In the genomic region with DNA sequence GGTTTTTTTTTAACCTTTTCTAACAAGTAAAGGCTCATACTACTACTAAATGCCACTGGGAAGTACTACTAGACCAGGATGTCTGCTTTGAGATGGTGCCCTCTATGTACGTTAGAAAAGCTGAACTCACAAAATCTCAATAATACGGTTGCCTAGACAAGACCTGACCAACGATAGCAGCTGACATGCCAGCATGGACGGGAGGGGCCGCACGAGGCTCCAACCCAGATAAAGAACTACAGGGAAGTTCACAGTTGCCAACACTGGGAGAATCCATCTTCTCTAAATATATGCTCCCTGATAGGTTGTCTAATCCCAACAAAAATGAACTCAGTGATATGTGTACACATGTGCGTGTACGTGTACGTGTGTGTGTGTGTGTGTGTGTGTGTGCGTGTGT, we compare ENCODE assay signal across 32 mouse cellular contexts. TPM values are rescaled to one million over a fixed set of nuclear protein-coding genes. Genes with fewer than 3 reads are reported as not detected.
A peak's percentile ranks its signal among the peaks of the same experiment; 100 is the strongest.
DNase-seq lines count a peak whose midpoint lies in the region; ATAC-seq lines count a peak whose summit lies in the region.
"Had no signal": no experiment of that assay in that cellular context is flagged by ENCODE, and none has a peak within 500 bp of the region (broad histone marks: within the 10 kb centered on the region; RNA-seq: fewer than 3 reads in every experiment).

No protein-coding gene starts in this region.

- H3K4me3 ChIP-seq in liver, embryonic 13.5 days (replicated peaks), result peak overlapping the region; percentile 2; the same call in 1 of the 2 replicates
- H3K4me3 ChIP-seq in liver, embryonic 16.5 days (ENCODE audit: low read depth, low read length), result no peak overlapping the region
- H3K4me3 ChIP-seq: embryonic facial prominence, embryonic 12.5 days; embryonic facial prominence, embryonic 15.5 days; heart, adult 2 months; heart, embryonic 10.5 days; heart, embryonic 13.5 days had no signal

- peak; percentile 30; the same call in 1 of the 2 replicates for ATAC-seq in erythroblast, adult 5-6 weeks (replicated peaks; ENCODE audit: low FRiP score, poor library complexity, severe bottlenecking)
- peak; percentile 51 for ATAC-seq in liver, embryonic 13.5 days (ENCODE audit: low read depth)
- peak; percentile 52; the same call in 1 of the 2 replicates for ATAC-seq in liver, embryonic 16.5 days (ENCODE audit: low read depth)
- ATAC-seq: forebrain, embryonic 14.5 days; forebrain, postnatal 0 days; hindbrain, postnatal 0 days; inflammation-experienced regulatory T-cells, adult 6 months had no signal

- H3K4me1 ChIP-seq in liver, embryonic 13.5 days (replicated peaks), result peaks cover 84% of the 10 kb centered on the region
- peaks cover 64% of the 10 kb centered on the region for H3K4me1 ChIP-seq in liver, embryonic 16.5 days (ENCODE audit: control insufficient read depth, low read depth, low read length)

- peak; percentile 78 for DNase-seq in liver
- peak; percentile 22 for DNase-seq in liver, embryonic 13.5 days
- DNase-seq in layer of hippocampus, postnatal 25 days (ENCODE audit: extremely low spot score in 1 of 2, low spot score in 1 of 2), result no peak
- DNase-seq in cerebellum, adult 18-20 months, result no peak
- no peak for DNase-seq in frontal cortex, adult 2 months (ENCODE audit: extremely low spot score in 1 of 2, low spot score in 1 of 2)
- DNase-seq in embryo, embryonic 9.5 days (ENCODE audit: extremely low spot score), result no peak
- DNase-seq: adrenal gland, adult 2 months; adrenal gland, postnatal 14 days; B cell, adult 2 months; cerebellum, adult 11 months; cerebellum, adult 8-10 months; cerebellum, postnatal 10 days; forebrain, postnatal 0 days; gastrocnemius, postnatal 25 days; heart, adult 2 months; heart, postnatal 14 days; heart, postnatal 4 days had no signal

- no peaks in the 10 kb centered on the region for H3K27me3 ChIP-seq in liver, embryonic 13.5 days
- H3K27me3 ChIP-seq in liver, embryonic 16.5 days (ENCODE audit: control insufficient read depth, insufficient read depth, low read depth, low read length), result no peaks in the 10 kb centered on the region
- H3K27me3 ChIP-seq: CH12.LX; embryonic facial prominence, embryonic 12.5 days; embryonic facial prominence, embryonic 15.5 days; heart, embryonic 13.5 days had no signal

- H3K27ac ChIP-seq in liver, embryonic 13.5 days, result peak overlapping the region; percentile 94
- H3K27ac ChIP-seq in liver, embryonic 16.5 days (ENCODE audit: low read length), result peak overlapping the region; percentile 92
- H3K27ac ChIP-seq: embryonic facial prominence, embryonic 12.5 days; embryonic facial prominence, embryonic 15.5 days; heart, adult 2 months; heart, embryonic 10.5 days; heart, embryonic 13.5 days; hindbrain, embryonic 14.5 days; hindbrain, postnatal 0 days had no signal

- WGBS in liver, embryonic 13.5 days (ENCODE audit: insufficient replicate concordance), result 56% methylated on average over 10 of the region's 10 CpGs
- 56% methylated on average over 10 of the region's 10 CpGs for WGBS in liver, embryonic 16.5 days (ENCODE audit: insufficient replicate concordance)

- no peaks in the 10 kb centered on the region for H3K9me3 ChIP-seq in liver, embryonic 13.5 days (replicated peaks)
- no peaks in the 10 kb centered on the region for H3K9me3 ChIP-seq in liver, embryonic 16.5 days (replicated peaks; ENCODE audit: control insufficient read depth, low read length)
- H3K9me3 ChIP-seq: embryonic facial prominence, embryonic 12.5 days; embryonic facial prominence, embryonic 15.5 days; G1E; heart, embryonic 10.5 days; heart, embryonic 13.5 days had no signal

- peak overlapping the region; percentile 52 for H3K9ac ChIP-seq in liver, embryonic 13.5 days
- 0 out of 2 replicates have a peak overlapping the region, but pooled peaks have one; percentile 25 for H3K9ac ChIP-seq in liver, embryonic 16.5 days (ENCODE audit: low read depth, low read length)
- H3K9ac ChIP-seq: embryonic facial prominence, embryonic 12.5 days; embryonic facial prominence, embryonic 15.5 days; forebrain, postnatal 0 days; heart, embryonic 13.5 days; hindbrain, embryonic 14.5 days had no signal

- peaks cover 52% of the 10 kb centered on the region for H3K36me3 ChIP-seq in liver, embryonic 13.5 days
- H3K36me3 ChIP-seq in liver, embryonic 16.5 days (ENCODE audit: control insufficient read depth, insufficient read depth), result no peaks in the 10 kb centered on the region; the same call in 1 of the 2 replicates

- peak overlapping the region; percentile 91 for H3K4me2 ChIP-seq in liver, embryonic 13.5 days
- peak overlapping the region; percentile 15; the same call in 1 of the 2 replicates for H3K4me2 ChIP-seq in liver, embryonic 16.5 days (ENCODE audit: low read depth, low read length)
- H3K4me2 ChIP-seq: embryonic facial prominence, embryonic 12.5 days; embryonic facial prominence, embryonic 15.5 days; heart, embryonic 13.5 days; hindbrain, embryonic 14.5 days had no signal

RNA-seq across cellular contexts. Expression of gene BC017158, which starts 3.2 kb away (rescaled TPM):
- total RNA-seq in erythroblast, adult 5-6 weeks (2015; ENCODE audit: low replicate concordance), result 29.2 and 52.5 TPM in 2 replicates
- 41.7 and 56.7 TPM in 2 replicates for total RNA-seq in erythroblast, adult 5-6 weeks (2017; ENCODE audit: low replicate concordance)
- 16.7 and 21.4 TPM in 2 replicates for polyA plus RNA-seq in liver, embryonic 13.5 days (2015; fragmentation: Nextera tagmentation; extraction: Ambion mirVana)
- 20.5 and 23.3 TPM in 2 replicates for polyA plus RNA-seq in liver, embryonic 16.5 days (2015; fragmentation: Nextera tagmentation; extraction: Ambion mirVana)
- total RNA-seq in layer of hippocampus, postnatal 25 days (2021), result 10 to 100 TPM; 24.1 to 24.6 TPM
- 34.2 and 35.5 TPM in 2 replicates for polyA plus RNA-seq in frontal cortex, adult 2 months (2012; rRNA removed)

RNA-seq across cellular contexts. Expression of gene Slc5a2, which starts 29.3 kb away (rescaled TPM):
- total RNA-seq in erythroblast, adult 5-6 weeks (2015; ENCODE audit: low replicate concordance), result not detected in 2 replicates
- 0.85 TPM in 1 of 2 replicates, not detected in the other for total RNA-seq in erythroblast, adult 5-6 weeks (2017; ENCODE audit: low replicate concordance)
- 1.6 and 2.4 TPM in 2 replicates for polyA plus RNA-seq in liver, embryonic 13.5 days (2015; fragmentation: Nextera tagmentation; extraction: Ambion mirVana)
- 1.4 and 1.7 TPM in 2 replicates for polyA plus RNA-seq in liver, embryonic 16.5 days (2015; fragmentation: Nextera tagmentation; extraction: Ambion mirVana)
- not detected for total RNA-seq in layer of hippocampus, postnatal 25 days (2021)
- polyA plus RNA-seq in frontal cortex, adult 2 months (2012; rRNA removed), result 0.04 and 0.06 TPM in 2 replicates
- total RNA-seq: adrenal gland, postnatal 14 days; forebrain, postnatal 0 days; gastrocnemius, adult 8-10 months; gastrocnemius, postnatal 25 days; granulocyte monocyte progenitor cell, adult 5-6 weeks; heart, adult 2 months; heart, postnatal 14 days; heart, postnatal 4 days; hindbrain, postnatal 0 days had no signal
- polyA plus RNA-seq: adrenal gland, adult 2 months; embryonic facial prominence, embryonic 15.5 days; forebrain, embryonic 14.5 days; heart, embryonic 13.5 days; hindbrain, embryonic 11.5 days; hindbrain, embryonic 14.5 days; inflammation-experienced regulatory T-cells, adult 6 months had no signal

RNA-seq across cellular contexts. Expression of gene Tgfb1i1, which starts 48.2 kb away (rescaled TPM):
- total RNA-seq in erythroblast, adult 5-6 weeks (2015; ENCODE audit: low replicate concordance), result 0.96 and 2.9 TPM in 2 replicates
- total RNA-seq in erythroblast, adult 5-6 weeks (2017; ENCODE audit: low replicate concordance), result 0.84 TPM in 1 of 2 replicates, not detected in the other
- 14.3 and 17.8 TPM in 2 replicates for polyA plus RNA-seq in liver, embryonic 13.5 days (2015; fragmentation: Nextera tagmentation; extraction: Ambion mirVana)
- 9.6 and 11.9 TPM in 2 replicates for polyA plus RNA-seq in liver, embryonic 16.5 days (2015; fragmentation: Nextera tagmentation; extraction: Ambion mirVana)
- 10 to 100 TPM; 16.3 to 20.4 TPM for total RNA-seq in layer of hippocampus, postnatal 25 days (2021)
- 14.5 and 16.9 TPM in 2 replicates for polyA plus RNA-seq in frontal cortex, adult 2 months (2012; rRNA removed)
- total RNA-seq: CH12.LX had no signal

RNA-seq across cellular contexts. Expression of gene 9130023H24Rik, which starts 57.0 kb away (rescaled TPM):
- total RNA-seq in erythroblast, adult 5-6 weeks (2015; ENCODE audit: low replicate concordance), result 1.7 and 3.3 TPM in 2 replicates
- 1.8 and 2.7 TPM in 2 replicates for total RNA-seq in erythroblast, adult 5-6 weeks (2017; ENCODE audit: low replicate concordance)
- polyA plus RNA-seq in liver, embryonic 13.5 days (2015; fragmentation: Nextera tagmentation; extraction: Ambion mirVana), result 1.9 and 2.8 TPM in 2 replicates
- 2.4 and 2.6 TPM in 2 replicates for polyA plus RNA-seq in liver, embryonic 16.5 days (2015; fragmentation: Nextera tagmentation; extraction: Ambion mirVana)
- total RNA-seq in layer of hippocampus, postnatal 25 days (2021), result 1 to 10 TPM; 3.6 to 3.9 TPM
- polyA plus RNA-seq in frontal cortex, adult 2 months (2012; rRNA removed), result 1.8 and 2.6 TPM in 2 replicates

RNA-seq across cellular contexts. Expression of gene Armc5, which starts 57.6 kb away (rescaled TPM):
- 1.3 and 2.3 TPM in 2 replicates for total RNA-seq in erythroblast, adult 5-6 weeks (2015; ENCODE audit: low replicate concordance)
- total RNA-seq in erythroblast, adult 5-6 weeks (2017; ENCODE audit: low replicate concordance), result 2.2 and 4.0 TPM in 2 replicates
- 8.3 and 8.4 TPM in 2 replicates for polyA plus RNA-seq in liver, embryonic 13.5 days (2015; fragmentation: Nextera tagmentation; extraction: Ambion mirVana)
- 5.7 and 6.5 TPM in 2 replicates for polyA plus RNA-seq in liver, embryonic 16.5 days (2015; fragmentation: Nextera tagmentation; extraction: Ambion mirVana)
- 10 to 100 TPM; 12.4 to 13.2 TPM for total RNA-seq in layer of hippocampus, postnatal 25 days (2021)
- 12.1 and 12.6 TPM in 2 replicates for polyA plus RNA-seq in frontal cortex, adult 2 months (2012; rRNA removed)

Comparison
In these comparisons a context has a peak if more than half of its experiments do, and no peak if none do; other contexts are left out.
1. DNase-seq: peak in liver (single experiment) and liver, embryonic 13.5 days (single experiment); none in layer of hippocampus, postnatal 25 days (0 of 2), cerebellum, adult 18-20 months (0 of 2), frontal cortex, adult 2 months (0 of 2) and embryo, embryonic 9.5 days (single experiment).
2. Peak in every context shown above with its lines, with median percentiles within 50 percentile points of each other: ATAC-seq.